Mouse (Mus musculus): Measurements from ENCODE around the gene L3mbtl3. TPM values are rescaled to one million over a fixed set of nuclear protein-coding genes. Genes with fewer than 3 reads are reported as not detected.

The L3mbtl3 gene
- polyA plus RNA-seq, 1 experiment from 2014 or later: 12.3 TPM

DNA sequence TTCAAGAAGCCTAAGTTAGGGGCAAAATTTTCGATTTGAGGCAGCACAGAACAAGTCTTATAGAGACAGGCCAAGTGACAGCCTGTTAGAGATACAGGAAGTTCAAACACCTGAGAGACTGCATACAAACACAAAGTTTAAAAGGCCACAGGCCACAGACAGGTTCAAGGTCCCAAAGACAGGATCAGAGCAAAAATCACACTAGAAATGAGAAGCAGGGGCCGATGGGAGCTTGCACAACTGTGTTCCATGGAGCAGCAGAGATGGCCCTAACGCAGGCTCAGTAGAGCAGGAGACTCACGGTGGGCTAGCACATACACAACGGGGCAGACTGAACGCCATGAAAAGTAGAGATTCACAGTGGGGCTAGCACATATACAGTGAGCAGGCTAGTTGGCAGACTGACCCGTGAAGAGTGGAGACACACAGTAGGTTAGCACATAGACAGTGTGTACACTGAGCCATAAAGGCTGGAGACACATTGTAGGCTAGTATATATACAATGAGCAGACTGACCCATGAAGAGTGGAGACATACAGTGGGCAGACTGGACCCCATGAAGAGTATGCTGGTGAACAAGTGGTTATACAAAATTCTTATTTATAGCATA is 24.5 kb downstream of the L3mbtl3 start:
- H3K9ac ChIP-seq (ENCODE audit: low read length): no peak overlapping the region
- DNase-seq (ENCODE audit: low spot score) (peak; percentile 27), ATAC-seq (replicated peaks; ENCODE audit: low FRiP score, low TSS enrichment, low read depth) (no peak)
- 92% methylated on average over 7 of the region's 7 CpGs for WGBS
- H3K27me3 ChIP-seq (replicated peaks; ENCODE audit: control insufficient read depth, insufficient read depth, low read length): no peaks in the 10 kb centered on the region
- peaks cover 22% of the 10 kb centered on the region for H3K36me3 ChIP-seq (ENCODE audit: control insufficient read depth, insufficient read depth, low read length)
- no peaks in the 10 kb centered on the region for H3K9me3 ChIP-seq (ENCODE audit: control insufficient read depth, low read length)
- H3K4me1 ChIP-seq (replicated peaks; ENCODE audit: control insufficient read depth, insufficient read depth, low read length): no peaks in the 10 kb centered on the region
- no peak overlapping the region for H3K4me2 ChIP-seq (ENCODE audit: low read length)
- no peak overlapping the region for H3K27ac ChIP-seq (ENCODE audit: low read depth)
- no peak overlapping the region for H3K4me3 ChIP-seq (ENCODE audit: low read depth, low read length)

DNA sequence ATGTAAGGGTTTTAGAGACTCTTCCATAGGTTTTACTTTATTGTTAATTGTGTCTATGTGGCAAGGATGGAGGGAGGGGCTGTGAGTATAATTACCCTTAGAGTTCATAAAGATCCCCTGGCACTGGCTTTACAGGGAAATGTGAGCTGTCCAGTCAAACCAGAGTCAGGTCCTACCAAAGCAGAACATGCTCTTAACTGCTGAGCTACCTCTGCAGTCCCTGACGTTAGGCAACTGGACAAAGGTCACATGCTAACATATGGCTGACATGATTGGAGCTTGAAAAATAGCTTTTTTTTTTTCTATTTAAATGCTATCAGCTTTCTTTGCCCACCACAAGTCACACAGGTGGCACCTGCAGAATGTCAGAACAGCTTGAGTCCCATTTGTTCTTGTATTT is 25.6 kb downstream of the L3mbtl3 start:
- Histone ChIP-seq H3K27ac (ENCODE audit: low read depth) (no peak overlapping the region), H3K4me1 (replicated peaks; ENCODE audit: control insufficient read depth, insufficient read depth, low read length) (no peaks in the 10 kb centered on the region), H3K4me2 (ENCODE audit: low read length) (no peak overlapping the region), H3K9me3 (ENCODE audit: control insufficient read depth, low read length) (no peaks in the 10 kb centered on the region), H3K4me3 (ENCODE audit: low read depth, low read length) (no peak overlapping the region), H3K9ac (ENCODE audit: low read length) (no peak overlapping the region), H3K36me3 (ENCODE audit: control insufficient read depth, insufficient read depth, low read length) (peaks cover 19% of the 10 kb centered on the region), H3K27me3 (replicated peaks; ENCODE audit: control insufficient read depth, insufficient read depth, low read length) (no peaks in the 10 kb centered on the region)
- peak; percentile 27 for DNase-seq (ENCODE audit: low spot score)
- ATAC-seq (replicated peaks; ENCODE audit: low FRiP score, low TSS enrichment, low read depth): no peak
- WGBS: 72% methylated on average over 1 of the region's 1 CpGs

DNA sequence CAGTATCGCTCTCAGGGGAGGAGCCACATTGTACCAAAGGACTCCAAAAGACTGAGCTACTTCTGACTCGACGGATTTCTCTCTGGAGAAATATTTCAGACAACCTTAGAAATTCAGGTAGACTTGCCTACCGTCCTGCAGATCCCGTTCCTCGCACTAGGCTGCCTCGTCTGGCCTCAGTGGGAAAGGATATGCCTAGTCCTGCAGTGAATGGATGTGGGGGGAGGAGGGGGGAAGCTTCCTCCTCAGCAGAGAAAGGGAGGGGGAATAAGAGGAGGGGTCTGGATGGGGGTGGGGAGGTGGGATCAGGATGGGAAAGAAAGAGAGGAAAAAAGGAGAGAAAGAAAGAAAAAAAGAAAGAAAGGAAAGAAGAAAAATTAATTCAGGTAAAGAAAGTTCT is 28.2 kb downstream of the L3mbtl3 start:
- Histone ChIP-seq H3K4me3 (ENCODE audit: low read depth, low read length) (no peak overlapping the region), H3K27me3 (replicated peaks; ENCODE audit: control insufficient read depth, insufficient read depth, low read length) (no peaks in the 10 kb centered on the region), H3K4me2 (ENCODE audit: low read length) (no peak overlapping the region), H3K27ac (ENCODE audit: low read depth) (no peak overlapping the region), H3K9ac (ENCODE audit: low read length) (no peak overlapping the region), H3K4me1 (replicated peaks; ENCODE audit: control insufficient read depth, insufficient read depth, low read length) (no peaks in the 10 kb centered on the region), H3K36me3 (ENCODE audit: control insufficient read depth, insufficient read depth, low read length) (peaks cover 39% of the 10 kb centered on the region), H3K9me3 (ENCODE audit: control insufficient read depth, low read length) (no peaks in the 10 kb centered on the region)
- DNase-seq (ENCODE audit: low spot score) (peak; percentile 9), ATAC-seq (replicated peaks; ENCODE audit: low FRiP score, low TSS enrichment, low read depth) (no peak)
- 49% methylated on average over 7 of the region's 7 CpGs for WGBS

DNA sequence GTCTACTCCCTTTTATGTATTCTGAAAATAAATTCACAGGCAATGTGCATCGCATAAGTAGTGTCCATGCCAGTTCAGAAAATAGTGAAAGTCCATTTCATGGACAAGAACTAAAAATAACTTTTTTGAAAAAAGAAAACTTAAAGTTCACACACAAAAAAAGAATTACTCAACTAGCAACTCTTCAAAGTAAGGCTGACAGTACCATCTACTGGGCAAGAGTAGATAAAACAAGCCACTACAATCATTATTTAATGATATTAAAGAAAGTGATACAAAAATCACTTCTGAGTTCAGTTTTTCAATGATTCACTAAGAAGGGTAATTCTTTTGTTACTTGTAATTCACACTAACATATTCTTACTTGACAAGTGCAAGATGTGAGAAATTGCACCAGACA is 29.9 kb downstream of the L3mbtl3 start:
- no peak overlapping the region for H3K4me3 ChIP-seq (ENCODE audit: low read depth, low read length)
- no peak for DNase-seq (ENCODE audit: low spot score)
- no peaks in the 10 kb centered on the region for H3K9me3 ChIP-seq (ENCODE audit: control insufficient read depth, low read length)
- no peaks in the 10 kb centered on the region for H3K4me1 ChIP-seq (replicated peaks; ENCODE audit: control insufficient read depth, insufficient read depth, low read length)
- H3K27me3 ChIP-seq (replicated peaks; ENCODE audit: control insufficient read depth, insufficient read depth, low read length): no peaks in the 10 kb centered on the region
- no peak overlapping the region for H3K27ac ChIP-seq (ENCODE audit: low read depth)
- H3K36me3 ChIP-seq (ENCODE audit: control insufficient read depth, insufficient read depth, low read length): peaks cover 38% of the 10 kb centered on the region
- H3K4me2 ChIP-seq (ENCODE audit: low read length): no peak overlapping the region
- WGBS: 82% methylated on average over 1 of the region's 1 CpGs
- no peak for ATAC-seq (replicated peaks; ENCODE audit: low FRiP score, low TSS enrichment, low read depth)
- H3K9ac ChIP-seq (ENCODE audit: low read length): no peak overlapping the region

DNA sequence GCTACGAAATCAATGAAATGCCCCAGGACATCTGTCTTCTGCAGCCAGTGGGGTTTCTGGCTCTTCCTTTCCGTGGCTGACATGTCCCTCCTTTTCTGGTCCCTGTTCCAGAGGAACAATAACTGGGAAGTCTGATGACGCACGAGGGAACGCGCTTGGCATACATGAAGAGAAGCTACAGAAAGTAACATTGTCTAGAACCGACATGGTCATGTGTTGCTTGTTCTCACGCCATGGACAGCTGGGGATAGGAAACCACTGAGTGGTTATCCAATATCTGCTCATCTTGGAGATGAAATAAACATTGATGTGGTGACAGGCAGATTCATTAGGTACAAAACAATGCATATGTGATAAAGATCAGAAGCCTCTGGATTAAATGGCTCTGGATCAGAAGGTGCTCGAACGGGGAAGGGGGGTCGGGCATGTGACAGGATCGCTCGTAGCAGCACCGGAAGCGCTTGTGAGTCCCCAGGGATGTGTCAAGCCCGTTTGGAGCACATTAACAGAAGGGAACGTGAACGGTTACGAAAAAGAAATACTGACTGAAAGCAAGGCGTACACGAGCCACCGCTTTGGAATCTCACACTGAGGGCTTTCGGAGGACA is 37.8 kb downstream of the L3mbtl3 start:
- H3K9me3 ChIP-seq (ENCODE audit: control insufficient read depth, low read length): no peaks in the 10 kb centered on the region
- H3K4me2 ChIP-seq (ENCODE audit: low read length): no peak overlapping the region
- H3K27ac ChIP-seq (ENCODE audit: low read depth): no peak overlapping the region
- no peaks in the 10 kb centered on the region for H3K4me1 ChIP-seq (replicated peaks; ENCODE audit: control insufficient read depth, insufficient read depth, low read length)
- H3K9ac ChIP-seq (ENCODE audit: low read length): no peak overlapping the region
- H3K27me3 ChIP-seq (replicated peaks; ENCODE audit: control insufficient read depth, insufficient read depth, low read length): no peaks in the 10 kb centered on the region
- H3K4me3 ChIP-seq (ENCODE audit: low read depth, low read length): no peak overlapping the region
- no peak for DNase-seq (ENCODE audit: low spot score)
- no peak for ATAC-seq (replicated peaks; ENCODE audit: low FRiP score, low TSS enrichment, low read depth)
- 89% methylated on average over 23 of the region's 23 CpGs for WGBS
- H3K36me3 ChIP-seq (ENCODE audit: control insufficient read depth, insufficient read depth, low read length): peaks cover 82% of the 10 kb centered on the region

DNA sequence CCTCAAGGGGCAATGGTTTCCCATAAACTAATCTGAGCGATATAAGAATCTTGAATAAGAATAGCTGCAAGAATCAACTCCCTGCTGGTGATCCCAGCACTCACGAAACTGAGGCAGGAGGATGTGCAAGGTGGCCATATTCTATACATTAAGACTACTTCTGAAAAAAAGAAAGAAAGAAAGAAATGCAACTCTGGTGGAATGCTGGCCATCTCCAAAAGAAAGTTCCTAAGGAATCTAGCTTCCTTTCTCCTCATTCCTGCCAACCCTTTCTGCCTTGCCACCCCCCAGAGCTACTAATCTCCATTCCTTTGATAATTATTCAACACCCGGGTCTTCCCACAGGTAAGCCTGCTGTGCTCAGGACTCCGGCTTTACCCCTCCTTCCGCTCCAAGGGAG is 41.8 kb downstream of the L3mbtl3 start:
- Histone ChIP-seq H3K36me3 (ENCODE audit: control insufficient read depth, insufficient read depth, low read length) (peaks cover 57% of the 10 kb centered on the region), H3K27ac (ENCODE audit: low read depth) (no peak overlapping the region), H3K27me3 (replicated peaks; ENCODE audit: control insufficient read depth, insufficient read depth, low read length) (no peaks in the 10 kb centered on the region), H3K4me2 (ENCODE audit: low read length) (no peak overlapping the region), H3K9me3 (ENCODE audit: control insufficient read depth, low read length) (no peaks in the 10 kb centered on the region), H3K4me1 (replicated peaks; ENCODE audit: control insufficient read depth, insufficient read depth, low read length) (no peaks in the 10 kb centered on the region), H3K4me3 (ENCODE audit: low read depth, low read length) (no peak overlapping the region), H3K9ac (ENCODE audit: low read length) (no peak overlapping the region)
- no peak for DNase-seq (ENCODE audit: low spot score)
- ATAC-seq (replicated peaks; ENCODE audit: low FRiP score, low TSS enrichment, low read depth): no peak
- 62% methylated on average over 5 of the region's 5 CpGs for WGBS

DNA sequence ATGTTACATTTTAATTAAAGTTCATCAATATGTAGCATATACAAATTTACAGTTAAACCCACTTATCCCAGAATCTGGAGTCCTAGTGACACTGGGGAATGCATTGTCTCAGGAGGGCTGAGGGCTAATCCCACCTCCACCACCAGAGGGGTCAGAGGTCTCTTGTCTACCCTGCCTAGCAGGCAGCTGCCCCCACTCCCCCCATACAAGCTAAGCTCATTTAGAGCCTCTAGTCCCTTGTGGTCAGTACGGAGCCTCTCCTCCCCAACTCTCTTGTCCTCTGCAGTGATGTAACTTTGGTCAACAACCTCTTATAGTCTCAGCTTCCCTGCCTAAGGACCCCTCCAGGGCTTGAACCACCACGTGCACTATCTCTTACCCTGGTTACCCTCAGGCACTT is 43.0 kb downstream of the L3mbtl3 start:
- Histone ChIP-seq H3K9ac (ENCODE audit: low read length) (no peak overlapping the region), H3K9me3 (ENCODE audit: control insufficient read depth, low read length) (no peaks in the 10 kb centered on the region), H3K27me3 (replicated peaks; ENCODE audit: control insufficient read depth, insufficient read depth, low read length) (no peaks in the 10 kb centered on the region), H3K36me3 (ENCODE audit: control insufficient read depth, insufficient read depth, low read length) (peaks cover 56% of the 10 kb centered on the region), H3K4me2 (ENCODE audit: low read length) (no peak overlapping the region), H3K4me3 (ENCODE audit: low read depth, low read length) (no peak overlapping the region), H3K27ac (ENCODE audit: low read depth) (no peak overlapping the region), H3K4me1 (replicated peaks; ENCODE audit: control insufficient read depth, insufficient read depth, low read length) (no peaks in the 10 kb centered on the region)
- ATAC-seq (replicated peaks; ENCODE audit: low FRiP score, low TSS enrichment, low read depth): no peak
- DNase-seq (ENCODE audit: low spot score): no peak
- WGBS: 76% methylated on average over 2 of the region's 2 CpGs

DNA sequence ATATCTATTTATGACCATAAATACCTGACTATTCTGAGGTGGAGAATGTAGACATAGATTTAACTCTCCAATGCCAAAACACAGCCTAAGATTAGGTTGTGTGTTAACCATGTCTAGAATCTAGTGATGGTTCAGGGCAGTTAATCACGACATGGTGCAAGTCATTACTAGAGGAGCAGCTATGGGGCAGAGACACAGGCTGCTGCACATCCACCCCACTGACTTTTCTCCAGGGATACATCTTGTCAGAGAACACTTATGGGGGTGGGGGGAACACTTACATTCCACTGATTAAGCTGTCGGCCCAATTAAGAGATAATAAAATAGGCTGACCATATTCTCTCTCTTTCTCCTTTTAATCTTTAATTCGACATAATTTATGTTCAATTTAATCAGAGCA is 46.9 kb downstream of the L3mbtl3 start:
- no peak for ATAC-seq (replicated peaks; ENCODE audit: low FRiP score, low TSS enrichment, low read depth)
- no peaks in the 10 kb centered on the region for H3K9me3 ChIP-seq (ENCODE audit: control insufficient read depth, low read length)
- no peaks in the 10 kb centered on the region for H3K4me1 ChIP-seq (replicated peaks; ENCODE audit: control insufficient read depth, insufficient read depth, low read length)
- H3K4me3 ChIP-seq (ENCODE audit: low read depth, low read length): no peak overlapping the region
- H3K36me3 ChIP-seq (ENCODE audit: control insufficient read depth, insufficient read depth, low read length): peaks cover 43% of the 10 kb centered on the region; the same call in 1 of the 2 replicates
- H3K27me3 ChIP-seq (replicated peaks; ENCODE audit: control insufficient read depth, insufficient read depth, low read length): no peaks in the 10 kb centered on the region
- no peak overlapping the region for H3K27ac ChIP-seq (ENCODE audit: low read depth)
- no peak overlapping the region for H3K9ac ChIP-seq (ENCODE audit: low read length)
- DNase-seq (ENCODE audit: low spot score): no peak
- WGBS: 80% methylated on average over 3 of the region's 3 CpGs
- no peak overlapping the region for H3K4me2 ChIP-seq (ENCODE audit: low read length)
